Mouse (Mus musculus): ENCODE results near the gene Msi2.

The Msi2 gene

GRCm38 (mm10) chr11:88592099-88592498 lies 126.2 kb downstream of the Msi2 start:
- no peak for DNase-seq (ENCODE audit: low spot score)

- DNase-seq (ENCODE audit: low spot score) = no peak
These were observed 127.7 kb downstream of the Msi2 start for GRCm38 (mm10) chr11:88590647-88591046.

GRCm38 (mm10) chr11:88589641-88590040 lies 128.7 kb downstream of the Msi2 start:
- DNase-seq (ENCODE audit: low spot score) = no peak

- DNase-seq (ENCODE audit: low spot score) = no peak
These were observed 129.6 kb downstream of the Msi2 start for GRCm38 (mm10) chr11:88588688-88589210.

GRCm38 (mm10) chr11:88587710-88588109 lies 130.6 kb downstream of the Msi2 start:
- no peak for DNase-seq (ENCODE audit: low spot score)

GRCm38 (mm10) chr11:88585880-88586279 lies 132.4 kb downstream of the Msi2 start:
- DNase-seq (ENCODE audit: low spot score) = no peak

- DNase-seq (ENCODE audit: low spot score) = no peak
These were observed 133.1 kb downstream of the Msi2 start for GRCm38 (mm10) chr11:88585171-88585632.

- DNase-seq (ENCODE audit: low spot score) = no peak
These were observed 134.4 kb downstream of the Msi2 start for GRCm38 (mm10) chr11:88583866-88584265.

GRCm38 (mm10) chr11:88583259-88583833 lies 135.0 kb downstream of the Msi2 start:
- no peak for DNase-seq (ENCODE audit: low spot score)

- DNase-seq (ENCODE audit: low spot score) = no peak
These were observed 135.5 kb downstream of the Msi2 start for GRCm38 (mm10) chr11:88582781-88583180.

- DNase-seq (ENCODE audit: low spot score) = no peak
These were observed 136.1 kb downstream of the Msi2 start for GRCm38 (mm10) chr11:88582021-88582707.

- no peak for DNase-seq (ENCODE audit: low spot score)
These were observed 136.9 kb downstream of the Msi2 start for GRCm38 (mm10) chr11:88581375-88581774.

GRCm38 (mm10) chr11:88578700-88579099 lies 139.6 kb downstream of the Msi2 start:
- DNase-seq (ENCODE audit: low spot score) = no peak

GRCm38 (mm10) chr11:88577076-88577475 lies 141.2 kb downstream of the Msi2 start:
- no peak for DNase-seq (ENCODE audit: low spot score)

GRCm38 (mm10) chr11:88576233-88576998 lies 141.9 kb downstream of the Msi2 start:
- no peak for DNase-seq (ENCODE audit: low spot score)

- no peak for DNase-seq (ENCODE audit: low spot score)
These were observed 143.5 kb downstream of the Msi2 start for GRCm38 (mm10) chr11:88574575-88575360.

- DNase-seq (ENCODE audit: low spot score) = no peak
These were observed 145.3 kb downstream of the Msi2 start for GRCm38 (mm10) chr11:88573013-88573412.

- no peak for DNase-seq (ENCODE audit: low spot score)
These were observed 145.9 kb downstream of the Msi2 start for GRCm38 (mm10) chr11:88572461-88572860.

- DNase-seq (ENCODE audit: low spot score) = no peak
These were observed 147.6 kb downstream of the Msi2 start for GRCm38 (mm10) chr11:88570715-88571202.

- DNase-seq (ENCODE audit: low spot score) = no peak
These were observed 151.4 kb downstream of the Msi2 start for GRCm38 (mm10) chr11:88566613-88567606.

- no peak for DNase-seq (ENCODE audit: low spot score)
These were observed 153.5 kb downstream of the Msi2 start for GRCm38 (mm10) chr11:88564810-88565209.

Data from testis, postnatal 10 days (tissue).